Mouse (Mus musculus) frontal cortex, postnatal 14 days (tissue): ENCODE results near the gene Naaa.

ENCODE experiments used
- DNase-seq, 2 experiments: peaks; one replicate each; pipeline ENCODE4 v3.0.0; 2022; ENCODE audit warnings: low spot score in 2 of 2

Gene Naaa

GRCm38 (mm10) chr5:92277437-92278394 lies at the start of gene Naaa:
TSS of gene Naaa (minus strand) at chr5:92278170.
- peak; percentile 61 to 62 for DNase-seq

- DNase-seq = no peak
These were observed 49.4 kb upstream of the Naaa start for GRCm38 (mm10) chr5:92327367-92327766.

- no peak for DNase-seq
These were observed 45.3 kb upstream of the Naaa start for GRCm38 (mm10) chr5:92323264-92323663.

- DNase-seq = no peak
These were observed 44.6 kb upstream of the Naaa start for GRCm38 (mm10) chr5:92322612-92323011.

- no peak for DNase-seq
These were observed 43.8 kb upstream of the Naaa start for GRCm38 (mm10) chr5:92321631-92322400.

GRCm38 (mm10) chr5:92318596-92318995 lies 40.6 kb upstream of the Naaa start:
- DNase-seq = no peak

GRCm38 (mm10) chr5:92318119-92318518 lies 40.1 kb upstream of the Naaa start:
- no peak for DNase-seq

GRCm38 (mm10) chr5:92313776-92314175 lies 35.8 kb upstream of the Naaa start:
- no peak for DNase-seq

- DNase-seq = peak; percentile 56 to 87
These were observed 34.2 kb upstream of the Naaa start for GRCm38 (mm10) chr5:92312046-92312715.

GRCm38 (mm10) chr5:92309681-92310511 lies 31.9 kb upstream of the Naaa start, which contains the start of gene Sdad1:
TSS of gene Sdad1 (minus strand) at chr5:92310479.
- DNase-seq = peak; percentile 93 to 94

- no peak for DNase-seq
These were observed 26.3 kb upstream of the Naaa start for GRCm38 (mm10) chr5:92304291-92304690.

GRCm38 (mm10) chr5:92302149-92302840 lies 24.3 kb upstream of the Naaa start:
- DNase-seq = no peak

- no peak for DNase-seq
These were observed 16.6 kb upstream of the Naaa start for GRCm38 (mm10) chr5:92294525-92294924.

- DNase-seq = no peak
These were observed 13.9 kb upstream of the Naaa start for GRCm38 (mm10) chr5:92291652-92292414.

GRCm38 (mm10) chr5:92287840-92288239 lies 9.9 kb upstream of the Naaa start:
- DNase-seq = no peak

GRCm38 (mm10) chr5:92283107-92283506 lies 5.1 kb upstream of the Naaa start:
- DNase-seq = no peak

- no peak for DNase-seq
These were observed 4.6 kb upstream of the Naaa start for GRCm38 (mm10) chr5:92282571-92282970.

- no peak for DNase-seq
These were observed 1.1 kb upstream of the Naaa start for GRCm38 (mm10) chr5:92278942-92279537.

- no peak for DNase-seq
These were observed 7.5 kb downstream of the Naaa start for GRCm38 (mm10) chr5:92270496-92270895.
